Mouse (Mus musculus) cerebellum, adult 8-10 months (tissue): ENCODE results near the gene Ostf1.
A peak's percentile ranks its signal among the peaks of the same experiment; 100 is the strongest.

Experiments used
- DNase-seq: peaks from one replicate; pipeline ENCODE4 v3.0.0; 2022

Gene Ostf1

DNA sequence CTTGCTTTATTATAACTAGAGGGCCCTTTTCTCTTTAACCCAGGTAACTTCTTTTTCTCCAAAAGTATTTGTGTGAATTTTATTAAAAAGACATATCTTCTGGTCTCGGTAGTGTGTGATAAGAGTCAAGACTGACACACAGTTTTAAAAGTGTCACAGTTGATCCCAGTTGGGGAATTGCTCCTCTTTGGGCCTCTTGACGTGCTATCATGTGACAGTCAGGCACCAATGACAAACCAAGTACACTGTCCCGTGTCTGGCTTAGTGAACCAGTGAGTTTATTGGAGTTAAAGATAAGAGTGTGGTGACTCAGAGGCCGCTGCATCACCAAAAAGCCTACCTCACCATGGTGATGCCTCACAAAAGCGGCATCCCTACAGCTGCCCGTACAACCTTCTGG, 12.5 kb upstream of the Ostf1 start:
- no peak for DNase-seq

DNA sequence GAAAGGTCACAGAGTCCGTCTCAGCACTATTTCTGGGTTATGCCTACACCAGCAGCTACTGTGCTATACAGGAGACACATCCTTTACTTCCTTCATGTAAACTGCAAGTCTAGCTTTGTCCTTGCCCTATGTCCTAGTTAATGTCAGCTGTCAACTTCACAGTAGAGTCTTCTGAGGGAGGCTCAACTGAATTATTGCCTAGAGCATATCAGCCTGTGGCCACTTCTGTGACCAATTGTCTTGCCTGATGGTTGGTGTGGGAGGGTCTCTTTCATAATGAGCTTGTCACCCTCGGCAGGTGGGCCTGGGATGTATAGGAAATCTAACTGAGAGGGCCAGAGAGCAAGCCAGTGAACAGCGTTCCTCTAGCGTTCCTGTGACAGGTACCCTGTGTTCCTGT, 11.8 kb upstream of the Ostf1 start:
- DNase-seq: no peak

DNA sequence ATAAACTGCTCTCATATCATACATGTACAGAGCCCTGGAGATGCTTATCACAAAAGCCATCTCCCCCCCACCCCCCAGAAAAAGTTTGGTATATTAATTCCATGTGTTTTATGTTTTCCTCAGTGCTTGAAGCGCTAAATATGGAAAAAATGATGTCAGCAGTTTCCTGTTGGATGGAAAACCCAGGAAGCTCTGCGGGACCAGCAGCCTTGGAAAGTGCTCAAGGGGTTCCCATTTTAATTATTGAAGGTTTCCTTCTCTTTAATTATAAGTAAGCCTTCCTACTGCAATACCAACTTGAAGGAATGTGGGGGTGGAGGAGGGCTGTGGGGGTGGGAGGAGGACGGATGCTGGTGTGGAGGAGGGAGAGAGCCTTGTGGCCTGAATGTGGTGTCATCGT, 9.4 kb upstream of the Ostf1 start:
- DNase-seq: no peak

DNA sequence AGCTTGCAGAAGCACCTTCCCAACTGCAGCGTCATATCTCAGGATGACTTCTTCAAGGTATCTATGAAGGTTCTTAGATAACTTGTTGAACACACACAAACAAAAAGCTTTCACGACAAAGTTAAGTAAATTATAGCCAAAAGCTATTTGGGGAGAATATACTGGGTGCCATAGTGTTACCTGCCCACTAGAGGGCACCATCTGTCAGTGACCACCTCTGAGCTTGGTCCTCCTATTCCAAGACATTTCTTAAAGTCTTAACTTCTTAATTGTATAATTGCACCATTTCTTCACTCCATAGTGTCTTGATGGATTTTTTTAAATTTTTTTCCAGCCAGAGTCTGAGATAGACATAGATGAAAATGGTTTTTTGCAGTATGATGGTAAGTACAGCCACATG, 7.9 kb upstream of the Ostf1 start:
- DNase-seq: peak; percentile 31

DNA sequence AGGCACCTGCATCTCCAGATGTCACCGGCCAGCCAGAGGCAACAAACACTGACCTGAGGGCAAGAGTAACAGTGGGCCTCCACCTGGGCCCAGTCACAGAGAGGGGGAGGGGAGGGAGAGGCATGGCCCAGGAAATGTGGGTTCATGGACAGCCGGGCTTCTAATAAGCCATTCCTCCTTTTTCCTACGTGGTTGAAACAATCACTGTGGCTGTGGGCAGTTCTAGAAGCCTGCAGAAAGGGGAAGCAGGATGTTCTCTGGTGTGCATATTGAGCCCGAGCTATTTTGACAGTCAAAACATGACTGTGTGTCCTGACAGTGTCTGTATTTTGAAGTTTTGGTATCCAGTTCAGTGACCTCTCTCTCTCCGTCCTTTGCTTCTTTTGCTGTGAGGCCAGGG, 7.3 kb upstream of the Ostf1 start:
- DNase-seq: no peak

DNA sequence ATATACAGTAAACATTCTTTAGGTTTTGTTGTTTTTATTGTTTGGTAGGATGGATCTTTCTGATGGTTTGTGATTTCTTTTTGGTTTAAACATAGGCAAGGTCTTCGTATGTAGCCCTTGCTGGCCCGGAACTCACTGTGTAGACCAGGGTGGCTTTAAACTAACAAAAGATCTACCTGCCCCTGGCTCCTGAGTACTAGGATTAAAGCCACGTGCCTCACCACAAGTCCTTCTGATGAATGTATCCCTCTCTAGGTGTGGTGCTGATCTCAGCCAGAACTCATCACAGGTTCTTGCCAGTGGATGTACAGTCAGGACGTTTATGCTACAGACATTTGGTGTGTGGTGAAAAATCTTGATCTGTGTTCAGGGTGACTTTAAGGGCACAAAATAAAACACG, 6.3 kb upstream of the Ostf1 start:
- no peak for DNase-seq

DNA sequence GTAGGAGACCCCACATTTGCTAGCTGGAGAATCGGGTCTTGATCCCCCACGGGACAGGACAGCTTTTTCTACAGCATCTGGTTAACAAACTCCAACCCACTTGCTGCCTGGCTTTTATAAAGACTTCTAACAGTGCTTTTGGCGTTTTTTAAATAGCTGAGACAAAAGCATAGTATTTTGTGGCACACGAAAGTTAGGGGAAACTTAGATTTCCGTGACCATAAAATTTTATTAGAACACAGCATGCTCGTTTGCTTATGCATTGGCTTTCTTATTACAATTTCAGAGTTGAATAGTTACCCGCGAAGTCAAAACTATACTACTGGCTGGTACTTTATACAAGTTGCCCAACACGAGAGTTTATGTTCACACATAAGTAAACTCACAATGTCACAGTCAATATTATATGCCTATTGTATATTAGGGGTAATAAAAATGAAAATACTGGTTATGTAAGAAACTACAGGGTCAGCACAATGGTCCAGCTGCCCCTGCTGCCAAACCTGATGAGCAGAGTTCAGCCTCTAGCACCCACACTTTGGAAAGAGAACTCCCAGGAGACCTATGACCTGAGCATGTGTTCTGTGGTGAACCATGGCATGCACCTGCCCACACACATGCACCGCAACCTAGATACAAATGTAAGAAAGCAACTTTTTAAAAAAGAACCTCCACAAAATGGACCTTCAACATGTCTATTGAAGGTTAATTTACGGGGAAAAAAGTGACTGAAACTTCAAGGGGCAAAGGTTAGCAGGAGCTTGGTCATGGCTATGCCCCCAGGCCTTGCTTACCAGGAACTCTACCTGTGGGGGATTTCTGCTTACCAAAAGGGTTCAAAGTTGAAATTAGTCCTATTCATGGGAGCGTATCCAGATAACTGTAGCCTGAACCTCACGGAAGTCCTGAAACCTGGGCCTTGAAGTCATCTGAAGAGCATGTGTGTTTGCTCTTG, 885 bp upstream of the Ostf1 start:
- DNase-seq: no peak

DNA sequence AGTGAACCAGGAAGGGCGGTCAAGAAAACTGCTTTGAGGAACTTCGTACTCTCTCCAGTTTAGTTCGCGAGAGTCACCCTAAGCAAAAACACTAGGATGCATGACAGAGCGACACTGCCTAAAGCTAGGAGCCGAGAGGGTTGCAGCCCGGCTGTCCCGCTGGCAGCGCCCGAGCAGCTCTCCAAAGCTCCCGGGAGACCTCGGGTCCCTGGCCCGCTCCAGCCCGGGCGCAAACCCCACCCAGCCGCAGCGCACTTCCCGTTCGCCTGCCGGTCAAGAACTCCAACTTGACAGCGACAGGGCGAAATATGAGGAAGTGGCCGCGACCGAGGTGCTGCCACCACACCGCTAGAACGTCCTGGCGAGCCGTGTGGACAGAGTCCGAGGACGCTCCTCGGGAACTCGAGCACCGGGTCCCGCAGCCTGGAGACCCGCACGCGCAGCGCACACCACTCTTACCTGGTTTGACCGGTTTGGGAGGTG, 421 bp downstream of the Ostf1 start:
- no peak for DNase-seq

DNA sequence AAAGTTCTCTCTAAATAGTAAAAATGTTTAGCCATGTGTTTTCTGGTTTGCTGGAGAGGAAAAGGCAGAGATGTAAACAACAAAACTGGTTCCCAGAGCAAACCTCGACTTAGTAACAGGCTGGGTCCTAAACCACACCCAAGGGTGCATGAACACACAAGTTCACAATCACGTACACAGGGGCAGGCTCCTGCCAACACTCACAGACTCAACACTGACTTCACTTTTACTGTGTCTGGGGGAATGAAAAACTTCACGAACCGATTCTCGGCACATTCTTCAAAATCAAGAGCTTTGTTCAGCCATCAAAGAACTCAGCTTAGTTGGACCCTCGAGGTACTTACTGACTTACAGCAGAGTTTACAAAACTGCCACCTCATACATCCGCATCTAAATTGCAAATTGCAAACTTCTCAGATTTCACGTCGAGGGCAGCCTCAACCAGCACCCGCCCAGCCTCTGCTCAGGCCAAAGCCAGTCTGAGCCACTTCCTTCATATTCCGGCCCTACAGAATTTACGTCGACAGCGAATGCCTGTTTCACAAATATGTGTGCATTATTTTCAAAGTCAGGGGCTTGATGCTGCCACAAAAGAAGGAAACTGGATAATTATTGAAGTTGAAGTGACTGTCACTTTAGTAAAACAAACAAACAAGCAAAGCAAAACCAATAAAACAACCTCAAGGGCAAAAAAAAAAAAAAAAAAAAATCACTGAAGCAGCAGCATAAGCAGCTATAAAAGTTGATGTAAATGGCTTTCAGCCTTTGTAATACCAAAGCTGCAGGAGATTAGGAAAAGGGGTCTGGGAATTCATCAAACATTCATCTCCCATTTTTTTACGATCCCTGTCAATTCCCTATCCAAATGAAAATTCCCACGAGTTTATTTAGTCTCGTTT, 1.2 kb downstream of the Ostf1 start:
- no peak for DNase-seq

DNA sequence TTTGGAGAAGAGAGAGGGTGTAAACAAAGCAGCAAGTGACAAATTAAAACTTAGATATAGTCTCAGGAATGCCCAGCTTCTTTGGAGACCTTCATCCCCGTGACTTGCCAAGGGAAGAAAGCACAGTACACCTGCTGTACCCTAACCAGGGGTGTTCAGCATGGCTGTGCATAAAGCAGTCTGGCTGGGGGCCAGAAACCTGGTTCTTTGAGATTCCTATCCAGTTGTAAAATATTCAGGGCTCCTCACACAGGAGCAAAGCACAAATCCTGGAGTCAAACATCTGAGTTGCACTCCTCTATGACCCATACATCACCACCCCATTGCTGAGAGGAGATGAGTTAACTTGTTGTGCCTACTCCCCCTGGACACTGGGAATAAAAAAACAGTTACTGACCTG, 2.0 kb downstream of the Ostf1 start:
- DNase-seq: no peak

DNA sequence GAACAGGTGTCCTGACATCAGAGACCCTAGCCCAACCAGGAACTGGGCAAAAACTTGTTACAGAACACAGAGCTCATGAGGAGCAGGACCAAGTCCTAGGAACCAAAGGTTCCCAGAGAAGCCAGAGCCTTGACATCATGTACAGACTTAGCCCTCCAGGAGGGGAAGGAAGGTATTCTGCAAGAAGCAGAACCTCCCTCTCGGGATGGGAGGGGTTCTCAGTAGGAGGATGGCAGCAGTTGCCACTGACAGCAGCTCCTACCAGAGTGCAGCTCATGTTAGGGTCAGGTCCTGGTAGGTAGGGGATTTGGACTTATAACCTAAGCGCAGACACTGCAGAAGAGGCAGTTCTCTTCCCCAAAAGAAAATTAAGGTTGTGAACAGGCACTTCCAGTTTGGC, 7.7 kb downstream of the Ostf1 start:
- no peak for DNase-seq

DNA sequence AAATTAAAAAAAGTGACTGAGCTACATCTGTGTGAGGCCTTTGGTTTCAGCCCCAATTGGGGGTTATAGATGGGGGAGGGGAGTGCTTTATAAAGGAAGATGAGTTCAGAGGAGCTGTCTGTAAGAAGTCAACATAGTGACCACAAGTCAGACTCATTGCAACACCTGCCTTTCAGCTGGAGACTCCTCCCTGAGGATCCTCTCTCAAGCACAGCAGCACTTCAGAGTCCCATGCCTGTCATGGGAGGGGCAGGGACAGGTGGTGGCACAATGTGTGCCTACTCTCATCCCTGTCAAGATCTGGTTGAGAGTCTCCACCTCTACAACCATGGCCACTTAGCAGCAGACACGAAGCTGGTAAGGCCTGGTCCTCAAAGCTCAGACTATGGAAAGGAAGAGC, 11.9 kb downstream of the Ostf1 start:
- no peak for DNase-seq

DNA sequence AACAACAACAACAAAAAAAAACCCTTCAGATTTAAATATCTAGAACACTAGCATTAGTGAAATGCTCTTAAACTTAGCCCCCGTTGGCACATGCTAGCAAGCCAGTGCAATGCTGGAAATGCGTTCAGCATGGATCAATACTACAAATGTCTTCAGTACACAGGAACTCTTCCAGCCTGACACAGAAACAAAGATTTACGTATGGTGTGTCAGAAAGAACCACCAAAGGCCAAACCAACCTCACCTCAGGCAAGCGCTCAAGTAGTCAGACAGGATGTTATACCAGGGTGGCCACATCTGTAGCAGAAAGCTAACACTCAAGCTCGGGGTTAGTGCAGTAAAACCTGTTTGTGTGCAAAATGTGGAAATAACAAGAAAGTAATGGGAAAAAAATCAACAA, 12.6 kb downstream of the Ostf1 start:
- DNase-seq: no peak

DNA sequence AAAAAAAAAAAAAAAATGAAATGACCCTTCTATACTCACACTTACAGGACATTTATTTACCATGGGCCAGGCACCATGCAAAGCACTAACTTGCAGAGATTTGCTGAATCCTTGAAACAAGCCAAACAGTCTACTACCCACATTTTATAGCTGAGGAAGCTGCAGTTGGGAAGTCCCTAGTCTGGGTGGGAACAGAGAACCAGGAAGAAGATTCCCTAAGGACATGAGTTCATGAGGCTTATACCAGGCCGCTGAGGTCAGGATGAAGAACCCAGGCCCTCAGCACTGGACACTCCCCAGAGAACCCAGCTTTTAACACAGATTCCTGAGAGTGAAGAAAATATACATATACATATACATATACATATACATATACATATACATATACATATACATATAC, 14.1 kb downstream of the Ostf1 start:
- no peak for DNase-seq

DNA sequence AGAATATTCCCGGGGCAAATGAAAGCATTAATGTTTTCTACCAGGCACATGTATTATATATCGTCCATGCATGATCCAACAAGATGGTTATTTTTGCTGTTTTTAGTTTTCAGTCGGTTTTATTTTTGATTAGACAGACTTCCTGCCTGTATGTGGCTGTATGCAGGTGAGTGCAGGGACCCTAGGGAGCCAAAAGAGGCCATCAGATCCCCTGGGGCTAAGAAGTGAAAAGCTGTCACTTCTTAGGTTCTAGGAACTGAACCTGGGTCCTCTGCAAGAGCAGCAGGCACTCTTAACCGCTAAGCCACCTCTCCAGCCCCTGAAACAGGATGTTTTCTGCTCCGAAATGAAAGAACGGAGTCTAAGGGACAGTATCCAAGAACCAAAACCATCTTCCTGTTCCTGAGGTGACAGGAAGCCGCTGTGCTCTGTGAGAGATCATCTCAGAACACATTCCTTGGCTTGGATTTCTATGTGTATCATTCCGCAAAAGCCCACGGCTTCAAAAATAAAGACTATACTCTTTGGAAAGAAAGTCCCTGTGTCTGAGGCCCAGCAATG, 15.9 kb downstream of the Ostf1 start:
- DNase-seq: no peak

DNA sequence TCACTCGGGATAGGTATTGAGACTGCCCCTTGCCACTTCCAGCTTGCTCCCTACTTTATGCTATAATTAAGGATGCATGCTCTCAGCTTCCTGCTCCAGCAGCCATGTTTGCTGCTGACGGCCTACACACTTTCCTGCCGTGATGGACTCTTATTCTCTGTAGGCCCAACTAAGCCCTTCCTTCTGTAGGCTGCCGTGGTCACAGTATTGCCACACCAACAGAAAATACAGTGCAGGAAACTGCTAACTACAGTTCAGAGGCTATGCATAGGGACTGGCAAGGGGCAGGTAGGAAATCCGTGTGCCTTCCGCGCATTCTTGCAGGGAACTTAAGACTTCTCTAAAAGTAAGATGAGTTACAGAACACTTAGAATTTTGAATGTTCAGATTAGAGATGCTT, 17.3 kb downstream of the Ostf1 start:
- DNase-seq: no peak

DNA sequence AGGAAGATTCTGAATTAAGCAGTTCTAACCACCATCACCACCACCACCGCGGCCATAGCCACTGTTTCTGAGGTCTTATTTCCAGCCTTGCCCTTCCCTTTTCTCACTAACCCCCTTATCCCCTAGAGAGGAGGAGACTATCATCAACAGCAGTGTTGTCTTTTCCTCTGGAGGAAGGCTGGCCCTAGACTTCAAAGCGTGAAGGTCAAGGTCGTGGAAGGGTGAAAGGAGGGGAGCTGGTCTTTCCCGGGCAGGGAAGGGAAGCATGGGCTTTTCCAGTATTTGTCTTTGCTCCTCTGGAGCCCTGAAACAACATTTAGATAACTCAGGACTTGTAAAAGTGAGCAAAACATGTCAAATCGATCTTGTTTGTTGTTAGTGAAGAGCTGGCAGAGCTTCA, 22.6 kb downstream of the Ostf1 start:
- no peak for DNase-seq

DNA sequence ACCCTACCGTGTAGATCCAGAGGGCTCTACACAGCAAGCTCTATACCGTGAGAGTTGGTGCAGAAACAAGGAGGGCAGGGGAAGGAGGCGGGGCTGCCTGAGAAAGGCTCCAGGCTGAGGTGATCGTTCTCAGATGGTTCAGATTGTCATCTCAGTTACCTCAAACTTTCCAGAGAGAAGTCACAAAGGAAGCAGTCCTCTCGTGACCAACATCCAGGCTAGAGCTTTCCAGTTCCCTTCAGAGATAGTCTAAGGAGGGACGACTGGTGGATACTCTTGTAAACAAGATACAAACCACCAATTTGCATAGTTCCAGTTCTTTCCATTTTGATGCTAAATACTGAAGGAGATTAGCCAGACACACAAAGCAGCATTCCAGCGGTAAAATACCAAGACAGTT, 23.7 kb downstream of the Ostf1 start:
- DNase-seq: no peak

DNA sequence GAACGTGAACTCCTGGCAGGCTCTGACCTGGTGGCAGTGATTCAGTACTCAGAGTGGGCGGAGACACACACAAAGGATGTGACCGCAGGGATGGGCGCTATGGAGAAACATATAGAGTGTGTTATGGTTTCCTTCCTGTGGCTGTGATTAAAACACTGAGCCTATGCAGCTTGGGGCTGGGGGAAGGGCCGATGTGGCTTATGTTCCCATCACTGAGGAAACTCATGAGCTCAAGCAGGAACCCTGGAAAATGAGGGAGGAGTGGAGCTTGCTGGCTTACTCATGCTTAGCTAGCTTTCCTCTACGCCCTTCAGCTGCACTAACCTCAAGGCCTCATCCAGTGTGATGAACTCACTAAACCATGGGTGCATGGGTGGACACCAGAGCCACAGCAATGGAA, 28.6 kb downstream of the Ostf1 start:
- no peak for DNase-seq

DNA sequence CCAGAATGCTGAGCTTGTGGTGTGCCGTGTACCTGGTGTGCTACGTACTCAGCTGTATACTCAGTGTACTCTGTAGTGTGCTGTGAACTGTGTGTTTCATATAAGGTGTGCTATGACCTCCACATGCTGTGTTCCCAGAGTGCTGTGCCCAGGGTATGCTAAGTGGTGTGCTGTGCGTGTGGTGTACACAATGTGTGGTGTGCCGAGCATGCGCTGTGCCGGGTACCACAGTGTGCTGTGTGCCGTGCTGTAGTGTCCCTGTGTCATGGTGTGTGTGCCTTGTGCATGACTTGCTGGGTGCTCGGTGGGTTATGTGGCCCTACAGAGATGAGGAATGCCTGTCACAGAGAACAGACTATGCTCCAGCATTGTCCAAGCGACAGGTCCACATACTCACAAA, 31.0 kb downstream of the Ostf1 start:
- DNase-seq: no peak

DNA sequence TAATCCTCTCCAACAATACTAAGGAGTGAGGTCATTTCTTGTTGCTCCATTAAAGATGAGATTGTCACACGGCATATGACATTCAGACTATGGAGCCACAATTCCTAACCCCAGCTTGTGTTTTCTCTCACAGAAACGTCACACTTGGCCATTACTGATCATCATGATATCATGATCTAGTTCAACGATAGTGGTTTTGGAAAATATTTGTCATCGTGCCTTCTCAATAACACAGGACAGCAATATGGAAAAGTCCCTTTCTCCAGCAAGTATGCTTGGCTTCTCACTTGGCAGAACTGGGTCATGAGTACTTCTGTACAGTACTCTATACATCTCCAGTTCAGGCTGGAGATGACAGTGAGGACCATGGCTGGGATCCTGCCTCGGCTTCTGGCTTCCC, 32.0 kb downstream of the Ostf1 start:
- DNase-seq: no peak

DNA sequence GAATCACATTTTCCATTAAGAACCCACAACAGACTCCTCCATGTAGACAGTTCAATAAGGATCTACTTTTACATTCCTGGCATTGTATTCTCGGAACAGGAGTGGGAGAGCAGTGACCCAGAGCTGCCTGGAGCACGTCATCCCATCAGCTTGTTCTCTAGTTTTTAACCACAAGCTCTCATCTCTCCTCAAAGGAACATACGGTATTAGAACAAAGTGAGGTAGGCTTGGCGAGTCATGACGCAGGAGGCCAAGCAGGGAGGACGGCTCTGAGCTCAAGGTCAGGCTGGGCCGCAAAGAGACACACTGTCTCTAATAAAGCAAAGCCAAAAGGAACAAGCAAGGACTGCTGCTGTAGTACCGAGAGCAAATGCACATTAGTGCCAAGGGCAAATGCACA, 32.6 kb downstream of the Ostf1 start:
- DNase-seq: no peak

DNA sequence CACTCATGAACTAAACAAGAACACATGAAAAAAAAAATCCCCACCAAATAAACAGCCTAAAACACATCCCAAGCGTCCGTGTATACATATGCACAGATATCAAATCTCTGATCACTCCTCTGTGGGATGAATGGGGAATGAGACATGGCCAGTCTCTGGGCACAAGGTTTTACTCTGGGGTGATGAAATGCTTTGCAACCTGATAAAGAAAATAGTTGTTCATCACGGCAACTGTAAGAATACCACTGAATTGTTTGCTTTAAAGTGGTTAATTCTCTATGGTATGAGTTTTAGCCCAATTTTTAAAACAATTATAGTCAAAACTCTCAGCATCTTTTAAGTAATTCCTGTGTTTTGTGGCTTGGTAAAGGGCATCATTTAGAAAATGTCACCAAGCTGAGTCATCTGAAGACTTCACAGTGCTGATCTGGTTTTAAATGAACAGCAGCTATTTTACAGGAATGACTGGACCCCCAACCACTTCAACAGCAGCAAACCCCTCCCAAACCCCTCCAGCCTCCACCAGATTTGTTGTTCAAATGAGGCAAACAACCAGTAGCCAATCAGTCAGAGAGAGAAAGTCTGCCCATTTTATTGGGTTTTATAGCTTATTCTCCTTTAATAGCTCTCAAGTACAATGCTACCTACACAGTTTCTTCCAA, 33.2 kb downstream of the Ostf1 start:
- no peak for DNase-seq
